ENCODE assay signal across 17 mouse cellular contexts in the genomic region with DNA sequence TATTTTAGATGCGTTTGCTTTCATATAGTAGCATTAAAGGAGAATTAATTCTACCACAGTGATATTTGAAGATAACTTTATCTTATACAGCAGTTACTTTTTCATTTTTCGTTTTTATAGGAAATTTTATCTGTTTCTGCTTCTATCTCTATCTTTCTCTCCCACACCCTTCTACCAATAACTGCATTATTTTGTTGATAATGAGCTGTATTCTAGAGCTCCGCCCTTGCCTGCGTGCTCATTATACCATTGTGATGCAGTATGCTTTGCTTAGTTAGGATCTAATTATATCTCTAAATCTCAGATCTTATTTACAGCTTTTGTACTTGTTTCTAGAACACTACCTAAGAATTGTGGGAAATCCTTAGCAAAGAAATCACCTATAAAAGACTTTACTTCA. TPM values are rescaled to one million over a fixed set of nuclear protein-coding genes. Genes with fewer than 3 reads are reported as not detected.
DNase-seq lines count a peak whose midpoint lies in the region; ATAC-seq and TF ChIP-seq lines count a peak whose summit lies in the region.
"Had no signal": no experiment of that assay in that cellular context is flagged by ENCODE, and none has a peak within 500 bp of the region (broad histone marks: within the 10 kb centered on the region; RNA-seq: fewer than 3 reads in every experiment).

No protein-coding gene starts in this region.

- H3K4me1 ChIP-seq in forebrain, embryonic 14.5 days (ENCODE audit: control insufficient read depth, insufficient read depth, low read length): 0 out of 2 replicates have a peak, but pooled peaks cover 5% of the 10 kb centered on the region
- no peaks in the 10 kb centered on the region for H3K4me1 ChIP-seq in forebrain, embryonic 11.5 days (replicated peaks; ENCODE audit: control insufficient read depth, insufficient read depth, low read length)
- peaks cover 3% of the 10 kb centered on the region; the same call in 1 of the 2 replicates for H3K4me1 ChIP-seq in midbrain, embryonic 14.5 days (ENCODE audit: control insufficient read depth, insufficient read depth, low read length)
- no peaks in the 10 kb centered on the region for H3K4me1 ChIP-seq in intestine, embryonic 15.5 days (replicated peaks)
- H3K4me1 ChIP-seq in kidney, embryonic 14.5 days (ENCODE audit: control insufficient read depth, insufficient read depth, low read length): no peaks in the 10 kb centered on the region

- no peaks in the 10 kb centered on the region for H3K27me3 ChIP-seq in forebrain, embryonic 14.5 days (replicated peaks; ENCODE audit: control insufficient read depth, insufficient read depth, low read length)
- no peaks in the 10 kb centered on the region for H3K27me3 ChIP-seq in forebrain, embryonic 11.5 days (ENCODE audit: control insufficient read depth, insufficient read depth, low read length)
- H3K27me3 ChIP-seq in midbrain, embryonic 14.5 days (ENCODE audit: control insufficient read depth, insufficient read depth, low read length): no peaks in the 10 kb centered on the region
- no peaks in the 10 kb centered on the region for H3K27me3 ChIP-seq in intestine, embryonic 15.5 days (replicated peaks)
- no peaks in the 10 kb centered on the region for H3K27me3 ChIP-seq in kidney, embryonic 14.5 days (ENCODE audit: control insufficient read depth, insufficient read depth, low read length)

- WGBS in forebrain, embryonic 14.5 days: 63% methylated on average over 4 of the region's 4 CpGs
- 75% methylated on average over 4 of the region's 4 CpGs for WGBS in forebrain, embryonic 11.5 days
- 76% methylated on average over 4 of the region's 4 CpGs for WGBS in midbrain, embryonic 14.5 days
- 87% methylated on average over 4 of the region's 4 CpGs for WGBS in intestine, embryonic 15.5 days
- 92% methylated on average over 4 of the region's 4 CpGs for WGBS in kidney, embryonic 14.5 days

- H3K4me2 ChIP-seq in forebrain, embryonic 14.5 days (ENCODE audit: low read length): peak overlapping the region; percentile 40
- no peak overlapping the region for H3K4me2 ChIP-seq in forebrain, embryonic 11.5 days (ENCODE audit: low read depth, low read length, severe bottlenecking)
- H3K4me2 ChIP-seq in midbrain, embryonic 14.5 days (ENCODE audit: low read length): peak overlapping the region; percentile 35; the same call in 1 of the 2 replicates
- no peak overlapping the region for H3K4me2 ChIP-seq in intestine, embryonic 15.5 days (replicated peaks)
- no peak overlapping the region for H3K4me2 ChIP-seq in kidney, embryonic 14.5 days (replicated peaks; ENCODE audit: low read depth, low read length)
- H3K4me2 ChIP-seq: lung, embryonic 14.5 days had no signal

- peak; percentile 16 for DNase-seq in forebrain, embryonic 14.5 days (ENCODE audit: low spot score)
- DNase-seq in forebrain, embryonic 11.5 days (ENCODE audit: low spot score): no peak
- DNase-seq in left cerebral cortex, adult 2 months (ENCODE audit: extremely low spot score in 1 of 2, low spot score in 2 of 2): no peak
- no peak for DNase-seq in left cerebral cortex, postnatal 36 days (ENCODE audit: low spot score in 2 of 2)
- DNase-seq in c-Kit-positive CD71-positive TER-119-positive erythroid progenitor cells, embryonic 14.5 days (ENCODE audit: low spot score): peak; percentile 11
- DNase-seq in midbrain, embryonic 14.5 days: no peak
- DNase-seq: adrenal gland, postnatal 10 days; cerebellum, adult 2 months; gastrocnemius, postnatal 36 days; heart, postnatal 10 days; lung, embryonic 14.5 days; lung, postnatal 4 days had no signal

- intact Hi-C loops in left cerebral cortex, adult 2 months (cut with DNase I): loop anchor here (5.0 kb wide), 1 partner anchor 83 kb away; no protein-coding TSS in a partner anchor
- intact Hi-C loops in left cerebral cortex, postnatal 36 days (cut with DNase I): loop anchor here (5.0 kb wide), 1 partner anchor 83 kb away; no protein-coding TSS in a partner anchor

- no peak for TF ChIP-seq CTCF in left cerebral cortex, adult 2 months (IDR thresholded peaks at IDR 0.05)

- no peak overlapping the region for H3K27ac ChIP-seq in forebrain, embryonic 14.5 days (ENCODE audit: low read depth, low read length)
- H3K27ac ChIP-seq in forebrain, embryonic 11.5 days (ENCODE audit: low read depth, low read length): no peak overlapping the region
- peak overlapping the region; percentile 37; the same call in 1 of the 2 replicates for H3K27ac ChIP-seq in left cerebral cortex, adult 2 months
- no peak overlapping the region for H3K27ac ChIP-seq in midbrain, embryonic 14.5 days (replicated peaks; ENCODE audit: low read depth, low read length)
- no peak overlapping the region for H3K27ac ChIP-seq in intestine, embryonic 15.5 days
- H3K27ac ChIP-seq in kidney, embryonic 14.5 days (ENCODE audit: low read depth, low read length): no peak overlapping the region
- H3K27ac ChIP-seq: heart, embryonic 10.5 days; kidney, postnatal 0 days had no signal

- no peak overlapping the region for H3K9ac ChIP-seq in forebrain, embryonic 14.5 days (ENCODE audit: low read length)
- no peak overlapping the region for H3K9ac ChIP-seq in forebrain, embryonic 11.5 days (ENCODE audit: low read length)
- H3K9ac ChIP-seq in midbrain, embryonic 14.5 days (replicated peaks; ENCODE audit: low read length): no peak overlapping the region
- no peak overlapping the region for H3K9ac ChIP-seq in intestine, embryonic 15.5 days
- H3K9ac ChIP-seq in kidney, embryonic 14.5 days (ENCODE audit: low read depth, low read length): no peak overlapping the region
- H3K9ac ChIP-seq: lung, embryonic 14.5 days had no signal

- no peak for ATAC-seq in forebrain, embryonic 14.5 days
- no peak for ATAC-seq in forebrain, embryonic 11.5 days (replicated peaks; ENCODE audit: low FRiP score)
- no peak for ATAC-seq in midbrain, embryonic 14.5 days (ENCODE audit: low FRiP score, low TSS enrichment)
- no peak for ATAC-seq in intestine, embryonic 15.5 days
- no peak for ATAC-seq in kidney, embryonic 14.5 days (ENCODE audit: low FRiP score, low TSS enrichment)

- no peaks in the 10 kb centered on the region for H3K36me3 ChIP-seq in forebrain, embryonic 14.5 days (ENCODE audit: control insufficient read depth, insufficient read depth, low read length)
- no peaks in the 10 kb centered on the region for H3K36me3 ChIP-seq in forebrain, embryonic 11.5 days (ENCODE audit: control insufficient read depth, insufficient read depth, low read length)
- no peaks in the 10 kb centered on the region for H3K36me3 ChIP-seq in midbrain, embryonic 14.5 days (ENCODE audit: control insufficient read depth, insufficient read depth, low read length)
- no peaks in the 10 kb centered on the region for H3K36me3 ChIP-seq in intestine, embryonic 15.5 days
- no peaks in the 10 kb centered on the region for H3K36me3 ChIP-seq in kidney, embryonic 14.5 days (ENCODE audit: control insufficient read depth, insufficient read depth, low read length)
- H3K36me3 ChIP-seq: heart, embryonic 10.5 days had no signal

- H3K9me3 ChIP-seq in forebrain, embryonic 14.5 days (replicated peaks; ENCODE audit: control insufficient read depth, low read length): no peaks in the 10 kb centered on the region
- no peaks in the 10 kb centered on the region for H3K9me3 ChIP-seq in forebrain, embryonic 11.5 days (ENCODE audit: control insufficient read depth, low read length)
- H3K9me3 ChIP-seq in midbrain, embryonic 14.5 days (ENCODE audit: control insufficient read depth, low read length): no peaks in the 10 kb centered on the region
- H3K9me3 ChIP-seq in intestine, embryonic 15.5 days: no peaks in the 10 kb centered on the region
- H3K9me3 ChIP-seq in kidney, embryonic 14.5 days (ENCODE audit: control insufficient read depth, low read length): no peaks in the 10 kb centered on the region
- H3K9me3 ChIP-seq: heart, embryonic 10.5 days had no signal

- H3K4me3 ChIP-seq in forebrain, embryonic 14.5 days (ENCODE audit: low read depth, low read length): no peak overlapping the region; the same call in 1 of the 2 replicates
- H3K4me3 ChIP-seq in forebrain, embryonic 11.5 days (ENCODE audit: low read depth, low read length): no peak overlapping the region
- peak overlapping the region; percentile 48 for H3K4me3 ChIP-seq in left cerebral cortex, adult 2 months
- 0 out of 2 replicates have a peak overlapping the region, but pooled peaks have one; percentile 5 for H3K4me3 ChIP-seq in midbrain, embryonic 14.5 days (replicated peaks; ENCODE audit: low read depth, low read length)
- H3K4me3 ChIP-seq in intestine, embryonic 15.5 days (replicated peaks): no peak overlapping the region
- H3K4me3 ChIP-seq in kidney, embryonic 14.5 days (ENCODE audit: low read length): no peak overlapping the region
- H3K4me3 ChIP-seq: erythroblast, embryonic 14.5 days; heart, embryonic 10.5 days had no signal

RNA-seq across cellular contexts. Expression of a gene that starts 48.3 kb away (rescaled TPM):
- polyA plus RNA-seq in forebrain, embryonic 14.5 days (2014; fragmentation: Nextera tagmentation; extraction: Ambion mirVana): 6.2 and 7.1 TPM in 2 replicates
- 7.5 and 9.5 TPM in 2 replicates for polyA plus RNA-seq in forebrain, embryonic 11.5 days (2014; fragmentation: Nextera tagmentation; extraction: Ambion mirVana)
- total RNA-seq in left cerebral cortex, adult 2 months (2021): 1 to 10 TPM; 4.9 to 6.7 TPM
- 1 to 10 TPM; 5.8 to 7.1 TPM for total RNA-seq in left cerebral cortex, postnatal 36 days (2021)
- polyA plus RNA-seq in midbrain, embryonic 14.5 days (2014; fragmentation: Nextera tagmentation; extraction: Ambion mirVana): 5.8 and 6.6 TPM in 2 replicates
- polyA plus RNA-seq in intestine, embryonic 15.5 days (2015; fragmentation: Nextera tagmentation; extraction: Ambion mirVana): 4.2 and 5.4 TPM in 2 replicates
- 5.1 and 6.7 TPM in 2 replicates for polyA plus RNA-seq in kidney, embryonic 14.5 days (2014; fragmentation: Nextera tagmentation; extraction: Ambion mirVana)
- polyA plus RNA-seq: erythroblast, embryonic 14.5 days had no signal

Comparison
In these comparisons a context has a peak if more than half of its experiments do, and no peak if none do; other contexts are left out.
1. DNase-seq: peak in forebrain, embryonic 14.5 days (single experiment) and c-Kit-positive CD71-positive TER-119-positive erythroid progenitor cells, embryonic 14.5 days (single experiment); none in forebrain, embryonic 11.5 days (single experiment), left cerebral cortex, adult 2 months (0 of 2), left cerebral cortex, postnatal 36 days (0 of 2) and midbrain, embryonic 14.5 days (single experiment).
2. H3K4me2 ChIP-seq: peak in forebrain, embryonic 14.5 days (single experiment) and midbrain, embryonic 14.5 days (single experiment); none in forebrain, embryonic 11.5 days (single experiment), intestine, embryonic 15.5 days (single experiment) and kidney, embryonic 14.5 days (single experiment).
3. H3K4me3 ChIP-seq: peak in left cerebral cortex, adult 2 months (single experiment) and midbrain, embryonic 14.5 days (single experiment); none in forebrain, embryonic 14.5 days (single experiment), forebrain, embryonic 11.5 days (single experiment), intestine, embryonic 15.5 days (single experiment) and kidney, embryonic 14.5 days (single experiment).